Mouse (Mus musculus) ZHBTc4 (cell line): ENCODE data around the gene Ppp1cc.

Experiments used
- DNase-seq: peaks from one replicate; pipeline ENCODE4 v3.0.0-alpha.2; 2011; ENCODE audit warnings: low read depth, low spot score

Ppp1cc gene

GRCm38 (mm10) chr5:122157827-122158381 is at the start of gene Ppp1cc:
Gene Ppp1cc (plus strand): TSS chr5:122158278.
- peak; percentile 97 for DNase-seq

- no peak for DNase-seq
Observed at GRCm38 (mm10) chr5:122109325-122110060, 48.6 kb upstream of the Ppp1cc start.

GRCm38 (mm10) chr5:122110625-122111024 is 47.5 kb upstream of the Ppp1cc start:
- no peak for DNase-seq

GRCm38 (mm10) chr5:122111091-122111932 is 46.8 kb upstream of the Ppp1cc start:
- DNase-seq, result peak; percentile 64

GRCm38 (mm10) chr5:122111933-122112248 is 46.2 kb upstream of the Ppp1cc start:
- DNase-seq, result peak; percentile 75

GRCm38 (mm10) chr5:122113450-122113849 is 44.6 kb upstream of the Ppp1cc start:
- DNase-seq, result no peak

- DNase-seq, result peak; percentile 76
Observed at GRCm38 (mm10) chr5:122114176-122114575, 43.9 kb upstream of the Ppp1cc start.

- DNase-seq, result no peak
Observed at GRCm38 (mm10) chr5:122115266-122115763, 42.8 kb upstream of the Ppp1cc start.

- DNase-seq, result peak; percentile 93
Observed at GRCm38 (mm10) chr5:122116243-122116642, 41.8 kb upstream of the Ppp1cc start.

GRCm38 (mm10) chr5:122125211-122125760 is 32.8 kb upstream of the Ppp1cc start:
- no peak for DNase-seq

GRCm38 (mm10) chr5:122129068-122129655 is 28.9 kb upstream of the Ppp1cc start:
- DNase-seq, result peak; percentile 88

- DNase-seq, result no peak
Observed at GRCm38 (mm10) chr5:122130341-122130998, 27.6 kb upstream of the Ppp1cc start.

GRCm38 (mm10) chr5:122131076-122132051 is 26.7 kb upstream of the Ppp1cc start:
- peak; percentile 87 for DNase-seq

GRCm38 (mm10) chr5:122132167-122133049 is 25.7 kb upstream of the Ppp1cc start:
- DNase-seq, result no peak

- DNase-seq, result no peak
Observed at GRCm38 (mm10) chr5:122133050-122133389, 25.1 kb upstream of the Ppp1cc start.

GRCm38 (mm10) chr5:122134395-122135289 is 23.4 kb upstream of the Ppp1cc start:
- no peak for DNase-seq

GRCm38 (mm10) chr5:122135290-122135882 is 22.7 kb upstream of the Ppp1cc start:
- no peak for DNase-seq
